Mouse (Mus musculus) thymus, postnatal 0 days (tissue): Measurements from ENCODE around the gene Cdc42ep1. TPM values are rescaled to one million over a fixed set of nuclear protein-coding genes. Genes with fewer than 3 reads are reported as not detected.
"Not testable (repeated sequence)": the region's sequence is repeated elsewhere in the genome, so short reads cannot be mapped to it uniquely, and the experiment has no call there.

ENCODE experiments used
- DNase-seq: peaks from one replicate; pipeline ENCODE4 v3.0.0-alpha.2; 2015; ENCODE audit warnings: low spot score
- polyA plus RNA-seq: library from polyadenylated mRNA; unstranded; fragments of >200 nt; fragmentation: Nextera tagmentation; extraction: Ambion mirVana; gene quantifications from 2 replicates; pipeline ENCODE4 v1.2.1, GENCODE M21; 2015

The Cdc42ep1 gene
- polyA plus RNA-seq, 1 experiment from 2014 or later = 4.0 TPM

DNA sequence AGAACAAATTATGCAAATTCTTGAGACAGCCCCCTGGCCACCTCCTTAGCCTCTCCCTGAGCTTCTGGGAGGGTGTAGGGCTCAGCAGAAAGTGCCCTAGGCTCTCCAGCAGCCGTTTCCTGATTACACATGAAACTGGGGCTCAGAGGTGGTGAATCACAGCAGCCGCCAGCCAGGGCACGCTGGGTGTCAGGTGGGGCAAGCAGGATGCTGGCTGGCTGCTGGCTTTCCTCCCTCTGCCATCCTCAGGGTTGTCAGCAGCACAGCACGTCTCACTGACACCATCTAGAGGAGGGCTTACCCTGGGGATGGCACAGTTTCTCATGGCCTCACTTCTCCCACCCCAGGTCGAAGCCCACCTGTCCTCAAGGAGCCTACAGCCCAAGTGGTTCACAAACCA lies 14.1 kb upstream of the Cdc42ep1 start:
- DNase-seq = peak; percentile 80

DNA sequence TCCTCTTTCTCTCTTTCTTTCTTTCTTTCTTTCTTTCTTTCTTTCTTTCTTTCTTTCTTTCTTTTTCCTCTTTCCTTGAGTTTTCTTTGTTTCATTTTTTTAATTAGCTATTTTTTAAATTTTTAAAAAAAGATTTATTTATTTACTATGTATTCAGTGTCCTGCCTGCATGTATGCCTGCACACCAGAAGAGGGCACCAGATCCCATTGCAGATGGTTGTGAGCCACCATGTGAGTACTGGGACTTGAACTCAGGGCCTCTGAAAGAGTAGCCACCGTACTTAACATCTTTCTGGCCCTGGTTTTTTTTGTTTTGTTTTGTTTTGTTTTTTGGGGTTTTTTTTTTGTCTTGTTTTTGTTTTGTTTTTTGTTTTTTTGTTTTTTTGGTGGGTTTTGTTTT lies 12.8 kb upstream of the Cdc42ep1 start:
- DNase-seq = no peak

DNA sequence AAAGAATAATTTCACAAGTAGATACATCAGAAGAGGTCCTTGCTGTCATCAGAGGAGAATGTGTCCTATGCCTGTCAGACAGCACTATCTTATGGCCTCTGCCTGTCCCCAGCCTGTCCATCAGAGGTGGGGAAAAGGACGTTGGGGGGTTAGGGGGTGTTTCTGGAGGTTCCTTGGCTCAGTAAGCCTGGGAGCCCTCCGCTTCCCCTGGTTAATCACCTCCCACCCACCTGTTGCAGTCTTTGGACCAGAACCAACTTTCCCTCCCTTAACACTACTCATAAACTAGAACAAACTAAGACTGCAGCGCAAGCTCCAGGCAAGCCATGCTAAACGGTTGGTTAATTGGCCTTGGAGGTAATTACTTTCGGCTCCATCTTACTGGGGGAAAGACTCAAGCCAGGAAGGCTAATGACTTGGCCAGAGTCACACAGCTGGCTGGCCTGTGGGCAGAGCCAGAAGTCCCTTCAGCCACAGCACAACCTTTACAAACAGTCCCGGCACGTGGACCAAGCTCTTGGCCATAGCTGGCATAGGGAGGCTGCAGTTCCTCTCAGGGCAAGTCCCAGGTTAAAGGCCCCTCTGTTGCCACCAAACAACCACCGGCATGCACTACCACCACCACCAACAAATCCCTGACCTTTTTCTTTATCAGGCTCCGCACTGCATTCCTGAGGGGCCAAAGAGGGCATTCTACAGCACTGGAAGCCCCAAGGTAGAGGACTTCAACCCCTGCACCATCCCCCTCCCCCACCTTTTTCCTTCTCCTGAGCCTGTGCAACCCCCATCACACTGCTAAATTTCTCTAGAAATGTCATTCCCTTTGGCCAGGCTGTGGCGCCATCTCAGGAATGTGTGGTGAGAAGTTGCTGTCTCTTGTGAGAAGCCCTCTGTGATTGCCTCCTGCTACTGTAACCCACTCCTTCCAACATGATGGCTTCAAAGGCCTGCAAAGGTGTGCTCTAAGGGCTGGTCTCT lies 11.4 kb upstream of the Cdc42ep1 start:
- DNase-seq = no peak

DNA sequence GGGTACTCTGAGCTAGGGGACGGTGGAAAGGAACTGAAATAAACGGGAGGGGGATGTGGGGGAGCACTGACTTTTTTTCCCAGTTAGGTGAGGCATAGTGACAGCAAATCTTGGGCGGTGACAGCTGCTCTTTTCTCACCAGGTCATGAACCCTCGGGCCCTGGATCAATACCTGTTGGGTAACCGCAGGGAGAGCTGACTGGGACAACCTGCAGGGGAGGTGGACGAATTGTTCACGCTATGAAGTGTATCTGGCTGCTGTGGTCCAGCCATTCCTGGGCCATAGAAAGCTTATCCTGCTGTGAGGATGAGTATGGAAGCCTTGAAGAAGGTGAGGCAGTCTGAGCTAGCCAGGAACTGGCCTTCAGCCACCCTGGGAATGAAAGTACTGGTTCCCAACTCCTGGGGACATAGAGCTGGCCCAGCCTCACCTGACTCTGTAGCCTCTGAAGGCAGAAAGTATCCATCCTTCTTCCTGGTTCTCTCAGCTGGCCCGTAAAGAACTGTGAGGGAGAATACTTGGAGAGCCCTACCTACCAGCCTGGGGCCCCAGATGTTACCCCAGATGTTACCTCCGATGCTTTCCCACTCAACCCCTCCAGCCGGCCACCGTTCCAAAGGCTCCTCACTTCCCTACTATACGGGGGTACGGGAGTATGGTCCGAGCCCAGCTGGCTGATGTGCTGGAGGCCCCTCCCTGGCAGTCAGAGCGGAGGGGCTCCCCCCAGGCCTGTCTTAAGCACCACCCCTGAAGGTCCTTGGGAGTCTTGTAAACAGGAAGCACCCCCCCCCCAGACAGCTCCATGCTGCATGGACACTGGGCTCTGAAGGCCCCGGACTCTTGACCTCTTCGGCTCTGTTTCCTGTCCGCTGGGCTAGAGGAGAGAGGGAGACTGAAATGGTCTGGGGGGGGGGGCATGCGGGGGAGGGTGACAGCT lies 10.4 kb upstream of the Cdc42ep1 start:
- DNase-seq = no peak

DNA sequence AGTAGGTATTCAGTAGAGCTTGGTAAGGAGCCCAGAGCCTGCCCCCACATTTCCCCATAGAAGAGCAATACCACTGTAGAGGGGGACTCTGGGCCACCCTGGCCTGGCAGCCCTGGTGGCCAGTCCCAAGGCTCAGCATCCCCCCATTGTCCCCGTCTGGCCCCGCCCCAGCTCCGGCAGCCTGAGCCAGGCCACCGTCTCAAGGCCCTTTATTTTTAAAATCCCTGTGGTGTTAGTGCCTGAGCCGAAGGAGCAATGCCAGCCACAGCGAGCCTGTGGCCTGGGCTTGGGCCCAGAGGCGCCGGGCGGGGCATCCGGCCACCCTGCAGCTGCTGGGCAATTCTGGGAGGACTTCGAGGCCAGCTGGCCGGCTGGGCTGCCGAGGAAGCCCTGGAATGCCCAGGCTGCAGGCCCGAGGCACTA lies 9.7 kb upstream of the Cdc42ep1 start:
- no peak for DNase-seq

DNA sequence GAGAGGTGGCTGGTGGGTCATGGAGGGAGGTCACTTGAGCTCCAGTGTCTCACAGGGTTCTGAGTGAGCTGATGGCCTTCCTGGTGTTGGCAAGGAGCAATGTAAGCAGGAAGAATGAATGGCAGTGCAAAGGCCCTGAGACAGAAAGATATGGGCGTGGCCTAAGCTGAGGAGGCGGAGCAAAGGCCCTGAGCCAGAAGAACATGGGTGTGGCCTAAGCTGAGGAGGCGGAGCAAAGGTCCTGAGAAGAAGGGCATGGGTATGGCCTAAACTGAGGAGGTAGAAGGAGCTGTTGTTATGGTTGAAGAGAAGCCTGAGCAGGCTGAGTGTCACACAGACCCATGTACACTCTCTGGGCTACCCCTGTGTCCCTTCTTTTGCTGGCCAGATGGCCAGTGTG lies 8.8 kb upstream of the Cdc42ep1 start:
- DNase-seq = no peak

DNA sequence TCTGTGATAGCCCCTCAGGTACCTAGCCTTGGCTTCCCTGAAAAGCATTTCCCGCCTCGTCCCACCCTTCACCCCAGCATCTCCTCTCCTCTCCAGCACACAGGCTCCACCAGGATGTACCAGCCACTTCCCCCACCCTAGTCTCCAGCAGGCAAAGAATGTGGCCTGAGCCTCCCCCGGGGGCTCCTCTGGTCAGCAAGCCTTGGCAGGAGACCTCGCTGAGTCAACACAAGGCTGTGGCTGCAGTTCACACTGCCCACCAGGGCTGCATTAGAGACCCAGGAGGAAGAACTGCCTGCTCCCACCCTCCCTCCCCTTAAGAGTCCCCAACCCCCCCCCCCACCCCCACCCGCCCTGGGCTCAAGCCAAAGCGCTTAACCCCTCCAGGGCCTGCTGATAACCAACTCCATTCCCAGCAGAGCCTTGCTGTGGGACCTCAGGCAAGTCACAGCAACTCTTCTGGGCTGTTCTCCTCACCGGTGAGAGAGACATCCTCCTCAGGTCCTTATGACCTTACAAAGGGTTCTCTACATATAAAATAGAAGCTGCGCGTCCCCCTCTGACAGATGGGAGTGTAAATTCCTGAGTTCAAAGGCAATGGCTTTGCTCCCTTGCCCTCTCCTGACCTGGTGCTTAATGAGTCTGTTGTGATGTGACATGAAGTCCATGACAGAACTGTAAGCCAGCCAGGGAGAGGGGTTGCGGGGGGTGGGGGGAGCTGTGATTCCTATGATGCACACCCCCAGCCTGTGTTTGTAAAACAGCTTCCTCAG lies 8.0 kb upstream of the Cdc42ep1 start:
- no peak for DNase-seq

DNA sequence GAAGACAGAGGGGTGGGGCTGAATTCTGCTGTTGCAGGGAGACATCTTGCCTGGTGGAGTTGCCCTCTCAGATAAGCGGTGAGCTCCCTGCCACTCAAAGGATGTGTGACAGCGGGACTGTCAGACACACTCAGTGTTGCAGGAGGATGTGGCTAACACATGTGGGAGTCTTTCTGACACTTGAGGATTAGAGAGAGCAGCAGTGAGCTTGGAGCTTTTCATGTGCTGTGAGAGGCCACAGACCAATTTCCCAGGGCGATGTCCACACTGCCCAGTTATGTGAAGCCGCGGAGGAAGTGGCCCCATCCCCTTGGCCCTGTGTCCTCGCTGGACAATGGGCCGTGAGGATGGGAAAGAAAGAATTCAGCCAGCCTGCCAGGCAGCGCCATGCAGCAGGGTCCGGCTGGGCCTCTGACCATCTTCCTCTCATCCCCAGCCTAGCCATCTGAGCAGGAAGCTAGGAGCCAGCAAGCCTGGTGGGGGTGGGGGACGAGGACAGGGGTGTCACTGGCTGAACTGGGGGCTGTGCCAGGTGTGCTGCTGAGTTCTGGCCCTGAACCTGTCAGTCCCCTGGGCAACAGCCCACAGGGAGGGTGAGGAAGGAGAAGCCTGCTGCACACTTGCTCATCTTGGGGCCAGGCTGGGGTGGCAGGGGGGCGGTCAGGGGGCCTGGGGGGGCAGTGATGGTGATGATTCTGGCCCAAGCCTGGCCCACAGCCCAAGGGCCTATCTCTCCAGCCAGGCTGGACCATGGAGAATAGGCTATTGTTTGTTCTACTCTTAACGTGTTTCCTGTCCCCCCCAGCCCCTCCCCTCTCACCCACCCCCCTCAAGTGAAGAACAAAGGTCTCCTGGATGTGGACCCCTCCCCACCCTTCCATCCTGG lies 7.0 kb upstream of the Cdc42ep1 start:
- peak; percentile 57 for DNase-seq

DNA sequence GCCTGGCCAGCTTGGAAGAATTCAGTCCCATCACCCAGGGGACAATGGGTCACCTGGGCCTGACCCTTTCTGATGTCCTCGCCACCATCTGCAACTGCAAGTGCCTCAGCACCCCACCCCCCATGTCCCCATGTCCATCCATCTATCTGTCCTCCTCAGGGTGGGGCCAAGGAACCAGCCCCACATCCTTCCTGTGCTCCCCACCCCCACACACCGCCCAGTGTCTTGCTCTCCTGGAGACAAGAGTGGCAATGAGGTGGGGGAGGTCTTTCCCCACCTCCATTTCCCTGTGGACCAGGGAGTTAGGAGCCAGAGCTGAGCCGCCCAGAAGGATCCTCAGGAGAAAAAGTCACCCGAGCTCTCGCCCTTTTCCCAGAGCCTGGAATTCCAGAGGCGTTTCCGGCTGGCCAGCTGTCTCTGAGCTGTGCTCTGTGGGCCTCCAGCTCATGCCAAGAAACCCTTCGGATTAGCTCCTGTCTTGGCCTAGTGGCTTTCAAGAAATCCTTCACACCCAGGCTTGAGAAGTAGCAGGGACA lies 6.3 kb upstream of the Cdc42ep1 start:
- DNase-seq = no peak

DNA sequence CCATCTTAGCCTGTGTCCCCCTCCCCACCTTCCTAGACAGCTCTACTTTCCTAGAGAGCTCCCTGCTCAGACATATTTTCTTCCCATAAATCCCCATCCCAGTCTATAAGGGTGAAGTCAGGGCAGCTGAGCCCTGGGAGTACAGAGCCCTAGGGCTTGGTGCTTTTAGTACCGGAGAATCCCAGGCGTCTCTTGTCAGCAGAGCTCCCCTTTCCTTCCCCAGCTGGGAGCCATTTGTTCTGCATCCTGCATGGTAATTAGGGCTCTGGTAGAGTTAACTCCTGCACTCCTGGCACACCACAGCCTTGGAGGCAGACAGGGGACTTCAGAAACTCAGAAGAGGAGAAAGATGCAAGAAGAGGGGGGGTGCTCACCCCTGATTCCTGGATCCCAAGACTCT lies 2.7 kb upstream of the Cdc42ep1 start:
- no peak for DNase-seq

DNA sequence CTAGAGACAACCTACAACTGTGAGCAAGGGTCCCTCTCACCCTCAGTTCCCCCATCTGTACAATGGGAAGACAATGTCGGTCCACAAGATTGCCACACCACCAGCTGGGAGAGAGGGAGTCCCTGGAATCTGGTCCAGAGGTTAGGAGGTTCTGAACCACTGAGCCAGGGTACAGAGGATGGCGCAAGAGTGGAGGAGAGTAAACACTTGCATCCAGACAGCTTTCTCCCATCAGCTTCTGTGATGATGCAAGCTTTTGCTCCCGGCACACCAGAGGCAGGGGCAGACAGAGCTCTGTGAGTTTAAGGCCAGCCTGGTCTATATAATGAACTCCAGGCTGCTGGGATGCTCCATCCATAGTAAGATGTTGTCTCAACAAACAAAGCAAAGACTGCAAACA lies 2.2 kb upstream of the Cdc42ep1 start:
- DNase-seq = no peak

DNA sequence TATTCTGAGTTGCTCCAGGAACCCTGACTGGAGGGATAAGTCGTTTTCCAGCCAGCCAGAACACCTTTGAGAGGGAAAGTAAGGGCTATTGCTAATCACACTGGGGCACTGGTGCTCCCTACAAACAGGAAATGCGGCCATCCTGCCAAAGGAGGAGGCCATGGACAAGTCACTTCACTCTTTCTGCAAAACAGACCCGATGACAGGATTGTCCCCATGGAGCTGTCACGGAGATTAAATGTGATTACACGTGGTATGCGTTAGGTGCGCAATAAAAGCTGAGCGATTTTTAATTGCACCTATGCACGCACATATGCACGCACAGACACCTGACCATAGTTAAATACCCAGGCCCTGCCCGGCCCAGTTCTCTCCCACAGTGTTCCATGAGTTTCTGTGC lies 1.7 kb upstream of the Cdc42ep1 start:
- DNase-seq = no peak

DNA sequence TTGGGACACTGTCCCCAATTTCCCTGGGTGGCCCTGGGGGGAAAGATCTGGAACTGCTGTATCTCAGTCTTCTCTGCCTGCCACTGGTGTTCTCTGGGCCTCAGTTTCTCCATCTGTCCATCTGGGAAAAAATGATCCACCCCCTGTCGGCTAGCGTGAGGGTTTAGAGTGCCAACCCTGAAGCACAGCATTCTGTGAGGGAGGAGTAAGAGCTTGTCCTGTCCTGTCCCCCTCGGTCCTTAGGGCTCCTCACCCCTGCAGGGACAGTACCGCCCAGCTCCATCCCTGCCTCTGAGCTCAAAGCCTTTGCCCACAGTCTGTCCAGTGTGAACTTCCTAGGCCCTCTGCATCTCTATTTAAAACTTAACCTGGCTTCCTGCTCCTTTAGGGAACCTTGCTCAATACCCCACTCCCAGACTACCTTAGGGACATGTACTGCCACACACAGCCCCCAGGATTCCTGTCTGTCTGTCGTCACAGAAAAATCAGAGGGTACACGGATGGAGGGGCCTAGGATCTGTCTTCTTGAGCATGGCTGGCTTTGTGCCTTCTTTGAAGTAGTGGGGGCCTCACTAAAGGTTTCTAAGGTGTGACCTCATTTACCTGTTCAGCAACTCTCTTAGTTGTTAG lies 1.1 kb upstream of the Cdc42ep1 start:
- no peak for DNase-seq

DNA sequence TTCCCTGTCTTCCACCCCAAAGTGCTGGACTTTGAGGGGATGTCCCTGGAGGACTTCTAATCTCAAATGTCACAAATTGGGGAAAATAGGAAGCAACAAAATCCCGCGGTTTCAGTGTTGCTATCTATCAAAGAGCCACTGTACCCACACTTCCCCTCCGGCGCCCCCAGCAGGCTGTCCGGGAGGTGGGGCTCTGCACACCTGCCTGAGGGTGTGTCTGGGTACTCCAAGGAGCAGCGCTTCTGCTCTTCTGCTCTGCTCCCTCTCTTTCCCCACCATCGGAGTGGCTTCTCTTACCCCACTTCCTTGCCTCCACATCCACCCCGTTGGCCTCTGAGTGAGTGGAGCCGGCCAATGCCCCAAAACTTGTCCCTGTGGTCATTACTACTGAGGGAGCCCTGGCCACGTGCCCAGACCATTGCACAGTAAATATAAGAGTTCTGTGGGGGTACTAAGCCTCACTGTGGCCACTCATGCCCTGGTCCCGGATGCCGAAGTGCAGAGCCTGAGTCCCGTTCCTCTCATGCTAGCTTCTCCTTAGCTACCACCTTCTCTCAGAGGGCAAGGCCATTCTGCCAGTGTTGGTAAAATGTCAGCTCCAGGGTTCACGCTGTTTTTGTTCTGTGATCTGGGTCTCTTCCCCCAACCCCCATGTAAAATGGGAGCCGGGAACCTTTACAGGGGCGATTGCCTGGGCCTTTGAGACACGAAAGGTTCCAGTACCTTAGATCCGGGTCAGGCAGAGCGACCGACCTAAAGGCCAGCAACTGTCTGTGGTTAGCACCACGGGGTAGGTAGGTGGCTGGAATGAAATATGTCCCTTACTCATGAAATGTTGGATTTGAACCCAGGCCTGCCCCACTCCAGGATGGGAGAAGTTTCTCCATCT lies 1.4 kb downstream of the Cdc42ep1 start:
- DNase-seq = peak; percentile 67

DNA sequence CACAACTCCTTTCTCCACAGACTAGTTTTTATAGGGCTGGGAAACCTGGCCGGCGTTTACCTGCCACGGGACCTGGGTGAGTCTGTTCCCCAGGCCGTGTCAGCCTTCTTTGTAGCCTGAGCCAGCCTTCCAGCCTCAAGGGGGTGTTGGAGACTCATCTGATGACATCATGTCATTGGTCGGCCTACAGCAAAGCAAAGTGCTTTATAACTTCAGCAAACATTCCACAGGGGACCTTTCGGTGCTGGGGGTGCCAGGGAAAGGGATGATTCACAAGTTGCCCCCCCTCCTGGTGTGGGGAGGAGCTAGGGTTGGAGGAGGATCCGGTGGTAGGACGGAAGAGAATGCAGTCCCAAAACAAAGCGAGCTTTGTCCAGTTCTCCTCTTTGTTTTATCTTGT lies 2.4 kb downstream of the Cdc42ep1 start:
- no peak for DNase-seq

DNA sequence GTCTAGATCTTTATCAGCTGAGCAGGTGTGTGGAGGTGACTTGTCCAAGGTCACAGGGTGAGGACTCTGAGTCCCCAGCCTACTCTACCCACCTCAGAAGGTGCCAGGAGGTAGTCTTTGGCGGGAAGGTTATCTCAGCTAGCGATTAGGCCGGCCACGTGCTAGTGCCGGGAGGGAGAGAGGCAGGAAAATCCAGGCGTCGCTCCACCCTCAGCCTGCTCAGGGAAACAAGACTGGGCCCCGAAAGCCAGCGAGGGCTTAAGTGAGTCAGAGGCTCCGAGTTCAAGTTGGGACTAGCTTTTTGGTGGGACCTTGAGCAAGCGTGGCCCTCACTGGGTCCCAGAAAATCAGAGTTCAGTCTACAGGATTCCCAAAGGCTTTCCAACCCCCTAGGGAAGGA lies 2.9 kb downstream of the Cdc42ep1 start:
- no peak for DNase-seq

DNA sequence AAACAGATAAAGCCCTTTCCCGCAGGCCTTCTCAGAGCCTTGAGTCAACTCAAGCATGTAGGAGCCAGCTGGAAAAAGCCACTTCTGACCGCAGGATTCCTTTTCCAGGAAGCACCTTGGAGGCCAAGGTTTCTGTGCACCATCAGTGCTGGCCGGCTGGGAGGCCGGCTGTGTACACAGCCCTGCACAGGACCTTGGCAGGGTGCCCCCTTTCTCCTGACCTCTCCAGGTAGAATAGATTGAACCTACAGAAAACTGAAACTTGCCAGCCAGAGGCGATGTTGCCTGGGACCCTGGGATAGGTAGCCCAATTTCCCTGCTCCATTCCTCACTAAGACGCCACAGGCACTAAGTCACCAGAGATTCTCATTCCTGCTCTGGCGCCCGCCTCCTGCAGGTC lies 3.4 kb downstream of the Cdc42ep1 start:
- no peak for DNase-seq

DNA sequence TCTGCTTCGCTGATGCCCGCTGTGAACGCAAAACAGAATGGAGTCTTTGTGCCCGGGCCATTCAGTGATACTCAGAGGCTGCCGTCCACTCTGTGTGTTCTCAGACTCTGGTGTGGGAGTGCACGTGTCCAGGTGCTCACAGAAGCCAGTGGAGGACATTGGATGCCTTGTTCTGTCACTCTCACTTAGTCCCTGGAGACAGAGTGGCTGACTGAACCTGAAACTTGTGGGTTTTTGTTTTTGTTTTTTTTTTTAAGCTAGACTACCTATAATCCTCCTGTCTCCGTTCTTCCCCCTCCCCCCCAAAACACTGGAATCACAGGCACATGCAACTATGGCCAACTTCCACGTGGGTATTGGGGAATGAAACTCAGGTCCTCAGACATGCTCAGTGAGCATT lies 3.9 kb downstream of the Cdc42ep1 start:
- no peak for DNase-seq

DNA sequence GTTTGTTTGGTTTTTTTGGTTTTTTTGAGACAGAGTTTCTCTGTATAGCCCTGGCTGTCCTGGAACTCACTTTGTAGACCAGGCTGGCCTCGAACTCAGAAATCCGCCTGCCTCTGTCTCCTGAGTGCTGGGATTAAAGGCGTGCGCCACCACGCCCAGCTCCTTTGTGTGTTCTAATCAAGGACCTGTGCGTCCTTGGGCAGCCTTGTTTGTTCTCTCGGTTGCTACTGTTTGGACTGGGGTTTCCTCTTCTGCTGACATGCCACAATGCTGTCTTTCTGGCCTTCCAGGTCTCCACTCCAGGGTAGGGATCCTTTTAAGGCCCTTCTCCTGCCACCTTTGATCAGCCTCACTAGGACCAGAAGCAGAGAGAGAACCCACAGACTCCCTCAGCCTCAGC lies 4.4 kb downstream of the Cdc42ep1 start:
- not testable (repeated sequence) for DNase-seq
